Mouse (Mus musculus) bone marrow, adult 2 months (tissue): ENCODE results near the gene Sbk2.

Experiments
- CTCF ChIP-seq: fragments of 200-500 bp; IDR thresholded peaks from 2 replicates; pipeline ENCODE4 v1.5.1; 2011; ENCODE audit warnings: low read length, control low read depth; ENCODE audit not compliant: control insufficient read depth, insufficient read depth
- POLR2A ChIP-seq: fragments of 200-500 bp; IDR thresholded peaks from 2 replicates; pipeline ENCODE4 v1.6.1; 2011; ENCODE audit warnings: low read depth, mild to moderate bottlenecking, control low read depth, low read length, borderline replicate concordance; ENCODE audit not compliant: control insufficient read depth

- no peak for TF ChIP-seq POLR2A
- no peak for TF ChIP-seq CTCF
Measured at GRCm38 (mm10) chr7:4925441-4926381, 38.5 kb downstream of the Sbk2 start, which contains the start of gene Ssc5d.
